Mouse (Mus musculus): ENCODE data around the gene Gbf1. TPM values are rescaled to one million over a fixed set of nuclear protein-coding genes. Genes with fewer than 3 reads are reported as not detected.
A peak's percentile ranks its signal among the peaks of the same experiment; 100 is the strongest.

Gbf1 gene
- total RNA-seq, 2 experiments from 2014 or later: 87.4 to 98.2 TPM

GRCm38 (mm10) chr19:46286926-46287325, 134.6 kb downstream of the Gbf1 start:
- intact Hi-C loops (cut with DNase I): no loop called here
- no peak for DNase-seq (ENCODE audit: low spot score in 2 of 2)

- intact Hi-C loops (cut with DNase I): no loop called here
These were observed 135.3 kb downstream of the Gbf1 start for GRCm38 (mm10) chr19:46287566-46287965.

GRCm38 (mm10) chr19:46290535-46291105, 138.3 kb downstream of the Gbf1 start:
- DNase-seq (ENCODE audit: low spot score in 2 of 2): no peak
- intact Hi-C loops (cut with DNase I): no loop called here

More at GRCm38 (mm10) chr19:46287566-46287965, 135.3 kb downstream of the Gbf1 start:
- DNase-seq (ENCODE audit: low spot score in 2 of 2): no peak

GRCm38 (mm10) chr19:46296938-46297337, 144.6 kb downstream of the Gbf1 start:
- no peak for DNase-seq (ENCODE audit: low spot score in 2 of 2)
- intact Hi-C loops (cut with DNase I): no loop called here

GRCm38 (mm10) chr19:46300294-46301045, 148.2 kb downstream of the Gbf1 start:
- no peak for DNase-seq (ENCODE audit: low spot score in 2 of 2)
- intact Hi-C loops (cut with DNase I): no loop called here

- intact Hi-C loops (cut with DNase I): no loop called here
- no peak for DNase-seq (ENCODE audit: low spot score in 2 of 2)
These were observed 150.2 kb downstream of the Gbf1 start for GRCm38 (mm10) chr19:46302551-46302950.

GRCm38 (mm10) chr19:46303251-46304215, 151.2 kb downstream of the Gbf1 start:
- no peak for DNase-seq (ENCODE audit: low spot score in 2 of 2)
- intact Hi-C loops (cut with DNase I): loop anchor here (1.0 kb wide), 1 partner anchor 27 kb away; no protein-coding TSS in a partner anchor

- intact Hi-C loops (cut with DNase I): loop anchor here (1.0 kb wide), 1 partner anchor 26 kb away; no protein-coding TSS in a partner anchor
- DNase-seq (ENCODE audit: low spot score in 2 of 2): peak; percentile 76 to 82
These were observed 152.0 kb downstream of the Gbf1 start, which contains the start of gene Nfkb2 for GRCm38 (mm10) chr19:46304216-46304841. TSS of gene Nfkb2 (plus strand) at chr19:46304320.

GRCm38 (mm10) chr19:46304908-46305333, 152.6 kb downstream of the Gbf1 start:
- no peak for DNase-seq (ENCODE audit: low spot score in 2 of 2)
- intact Hi-C loops (cut with DNase I): loop anchor here (1.0 kb wide), 1 partner anchor 25 kb away; no protein-coding TSS in a partner anchor

GRCm38 (mm10) chr19:46305432-46306267, 153.3 kb downstream of the Gbf1 start:
- peak; percentile 58 to 68 for DNase-seq (ENCODE audit: low spot score in 2 of 2)
- intact Hi-C loops (cut with DNase I): no loop called here

- DNase-seq (ENCODE audit: low spot score in 2 of 2): no peak
- intact Hi-C loops (cut with DNase I): no loop called here
These were observed 153.9 kb downstream of the Gbf1 start for GRCm38 (mm10) chr19:46306268-46306610.

- intact Hi-C loops (cut with DNase I): no loop called here
- no peak for DNase-seq (ENCODE audit: low spot score in 2 of 2)
These were observed 154.5 kb downstream of the Gbf1 start for GRCm38 (mm10) chr19:46306751-46307289.

GRCm38 (mm10) chr19:46307781-46308180, 155.5 kb downstream of the Gbf1 start:
- DNase-seq (ENCODE audit: low spot score in 2 of 2): no peak
- intact Hi-C loops (cut with DNase I): loop anchor here (2.0 kb wide), 1 partner anchor 173 kb away; no protein-coding TSS in a partner anchor

GRCm38 (mm10) chr19:46308303-46308702, 156.0 kb downstream of the Gbf1 start:
- intact Hi-C loops (cut with DNase I): loop anchor here (2.0 kb wide), 1 partner anchor 174 kb away; no protein-coding TSS in a partner anchor
- DNase-seq (ENCODE audit: low spot score in 2 of 2): no peak

GRCm38 (mm10) chr19:46308706-46309435, 156.6 kb downstream of the Gbf1 start:
- intact Hi-C loops (cut with DNase I): loop anchor here (2.0 kb wide), 1 partner anchor 174 kb away; no protein-coding TSS in a partner anchor
- peak; percentile 87 to 89 for DNase-seq (ENCODE audit: low spot score in 2 of 2)

- no peak for DNase-seq (ENCODE audit: low spot score in 2 of 2)
- intact Hi-C loops (cut with DNase I): loop anchor here (2.0 kb wide), 1 partner anchor 175 kb away; no protein-coding TSS in a partner anchor
These were observed 157.5 kb downstream of the Gbf1 start for GRCm38 (mm10) chr19:46309651-46310305.

GRCm38 (mm10) chr19:46310312-46310865, 158.1 kb downstream of the Gbf1 start:
- intact Hi-C loops (cut with DNase I): no loop called here
- no peak for DNase-seq (ENCODE audit: low spot score in 2 of 2)
